Mouse (Mus musculus) hematopoietic stem cell, adult 5-6 weeks (primary cell): Measurements from ENCODE around the gene Btla. TPM values are rescaled to one million over a fixed set of nuclear protein-coding genes. Genes with fewer than 3 reads are reported as not detected.

Experiments
- ATAC-seq, 2 experiments: fragments of 125-278 bp in 1 of 2; replicated peaks in 1 of 2; 2 replicates each; pipeline ENCODE4 v1.8.0; 2016 to 2017; ENCODE audit warnings: inconsistent platforms in 2 of 2, mild to moderate bottlenecking in 2 of 2, moderate number of reproducible peaks in 2 of 2, low read depth in 1 of 2, moderate TSS enrichment in 1 of 2; ENCODE audit not compliant: low FRiP score in 2 of 2, poor library complexity in 2 of 2, severe bottlenecking in 2 of 2, insufficient read depth in 1 of 2, low TSS enrichment in 1 of 2
- total RNA-seq: library from RNA; stranded (forward); fragments of 172-1452, 232-1000 nt; gene quantifications from 2 replicates; pipeline ENCODE4 v1.2.3, GENCODE M21; 2017

Btla gene
- total RNA-seq, 1 experiment from 2014 or later, result 17.7 TPM

- no peak for ATAC-seq
Observed at GRCm38 (mm10) chr16:45251773-45252413, 27.8 kb downstream of the Btla start.

GRCm38 (mm10) chr16:45255183-45255861, 31.2 kb downstream of the Btla start:
- ATAC-seq, result no peak

GRCm38 (mm10) chr16:45256895-45257294, 32.8 kb downstream of the Btla start:
- ATAC-seq, result no peak

GRCm38 (mm10) chr16:45257567-45257966, 33.5 kb downstream of the Btla start:
- peak; percentile 53 to 60; a peak in 3 of 4 replicates for ATAC-seq

GRCm38 (mm10) chr16:45259663-45260062, 35.5 kb downstream of the Btla start:
- no peak for ATAC-seq

DNA sequence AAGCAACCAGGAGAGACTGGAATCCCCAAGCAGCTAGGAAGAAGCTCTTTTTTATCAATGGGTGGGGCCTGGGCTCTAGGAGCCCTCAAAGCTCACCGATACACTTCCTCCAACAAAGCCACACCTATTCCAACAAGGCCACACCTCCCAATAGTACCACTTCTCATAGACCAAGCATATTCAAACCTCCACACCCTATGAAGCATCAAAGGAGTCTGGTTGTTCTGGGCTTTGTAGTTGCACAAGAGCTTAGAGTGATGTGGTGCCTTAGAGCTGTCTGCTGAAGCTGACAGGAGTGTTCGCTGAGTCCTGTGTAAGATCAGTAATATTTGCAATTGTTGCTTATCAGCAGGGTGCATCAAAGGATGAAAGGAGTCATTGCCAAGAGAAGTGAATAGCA, 37.2 kb downstream of the Btla start:
- no peak for ATAC-seq

DNA sequence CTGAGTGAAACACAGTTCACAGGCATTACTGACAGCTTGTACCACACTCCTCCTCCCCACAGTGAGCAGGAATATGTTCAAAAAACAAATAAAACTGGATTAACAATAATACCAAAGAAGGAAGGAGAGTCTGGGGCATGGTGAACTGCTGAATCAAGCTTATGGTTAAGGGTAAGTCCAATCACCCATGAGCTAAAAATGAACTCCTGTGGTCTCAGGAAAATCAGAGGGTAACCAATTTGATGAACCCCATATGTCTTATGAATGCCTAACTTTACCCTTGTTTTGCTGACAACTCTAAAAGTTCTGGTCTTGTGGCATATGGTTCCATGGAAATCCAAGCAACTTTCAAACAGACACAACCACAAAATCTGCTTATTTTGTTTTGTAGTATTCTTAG, 37.9 kb downstream of the Btla start:
- ATAC-seq, result no peak

DNA sequence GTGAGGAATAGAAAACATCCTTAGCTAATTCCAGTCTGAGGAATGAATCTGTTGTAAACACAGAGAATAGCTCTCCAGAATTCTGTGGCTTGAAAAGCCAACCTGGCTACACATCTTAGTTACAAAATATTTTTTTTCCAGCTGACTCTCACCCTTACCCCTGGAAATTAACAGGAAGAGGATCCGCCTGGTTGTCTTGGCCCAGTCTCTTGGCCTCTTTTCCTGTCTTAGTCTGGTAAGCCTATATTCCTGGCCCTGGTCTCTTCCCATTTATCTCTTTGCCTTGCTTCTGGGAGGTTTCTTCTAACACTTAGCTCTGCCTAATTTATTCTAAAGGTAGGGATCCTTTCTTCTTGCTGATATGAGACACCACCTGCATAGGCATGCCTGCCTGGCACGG, 45.8 kb downstream of the Btla start:
- no peak for ATAC-seq

- ATAC-seq, result peak; percentile 67 to 75
Observed at GRCm38 (mm10) chr16:45283093-45283492, 59.0 kb downstream of the Btla start.

DNA sequence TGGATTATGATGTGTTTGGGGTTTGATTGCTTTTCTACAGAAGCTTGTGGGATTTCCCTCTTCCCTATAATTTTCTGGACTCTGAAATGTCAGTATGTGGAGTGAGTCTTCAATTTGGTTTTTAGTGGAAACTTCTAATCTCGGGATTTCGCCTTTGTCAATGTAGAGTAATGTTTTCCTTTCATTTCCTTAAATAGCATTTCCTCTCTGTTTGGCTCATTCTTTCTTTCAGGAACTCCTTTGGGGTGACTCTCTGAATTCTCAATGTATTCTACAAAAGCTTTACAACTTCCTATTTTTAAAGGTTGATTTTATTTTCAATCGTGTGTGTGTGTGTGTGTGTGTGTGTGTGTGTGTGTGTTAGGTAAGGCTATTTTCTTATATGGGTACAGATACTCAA, 73.7 kb downstream of the Btla start:
- ATAC-seq, result no peak

Other genes starting within 250 kb of the Btla start
- gene Ccdc80, start 130.9 kb upstream of the Btla start, total RNA-seq, result 0.94 TPM in 1 of 2 replicates, not detected in the other
- 8.9 and 18.4 TPM in 2 replicates for gene Slc35a5, start 65.6 kb upstream of the Btla start, total RNA-seq
- 39.5 and 45.4 TPM in 2 replicates for gene Atg3, start 65.5 kb upstream of the Btla start, total RNA-seq
- gene Cd200, start 184.7 kb downstream of the Btla start, total RNA-seq, result 8.8 and 15.6 TPM in 2 replicates